Comparison of ENCODE assay signal across 16 mouse cellular contexts in the genomic region with DNA sequence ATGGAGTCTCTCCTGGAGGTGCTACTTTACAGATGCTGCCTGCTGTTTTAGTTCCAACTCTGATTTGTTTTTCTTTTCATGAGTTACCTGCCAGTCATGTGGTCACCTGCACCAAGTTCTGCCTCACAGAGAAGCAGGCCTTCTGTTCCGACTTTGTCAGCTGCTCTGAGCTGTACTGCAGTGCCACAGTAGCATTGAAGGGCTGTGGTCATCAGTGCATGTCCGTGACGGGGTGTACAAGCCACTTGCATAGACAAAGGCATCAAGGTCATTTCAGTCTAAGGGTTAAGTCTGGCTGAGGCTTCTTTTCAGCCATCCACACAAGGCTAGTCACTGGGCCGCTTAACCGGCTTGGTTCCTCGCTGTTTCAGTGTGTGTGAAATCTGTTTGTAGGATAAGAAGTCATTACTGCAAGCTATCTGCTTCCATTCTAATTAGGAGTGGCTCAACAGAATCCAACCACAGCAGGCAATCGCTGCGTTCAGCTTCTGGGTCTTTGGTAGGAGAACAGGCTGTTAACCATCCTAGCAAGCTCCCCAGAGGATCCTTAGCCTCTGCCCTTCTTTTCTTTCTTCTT. TPM values are rescaled to one million over a fixed set of nuclear protein-coding genes. Genes with fewer than 3 reads are reported as not detected.
DNase-seq lines count a peak whose midpoint lies in the region; ATAC-seq and TF ChIP-seq lines count a peak whose summit lies in the region.
"Had no signal": no experiment of that assay in that cellular context is flagged by ENCODE, and none has a peak within 500 bp of the region (broad histone marks: within the 10 kb centered on the region; RNA-seq: fewer than 3 reads in every experiment).

No protein-coding gene starts in this region.

- no peaks in the 10 kb centered on the region for H3K9me3 ChIP-seq in forebrain, postnatal 0 days (ENCODE audit: low read length)
- no peaks in the 10 kb centered on the region for H3K9me3 ChIP-seq in forebrain, embryonic 16.5 days (ENCODE audit: control insufficient read depth, low read length)
- H3K9me3 ChIP-seq in midbrain, embryonic 13.5 days, result no peaks in the 10 kb centered on the region
- H3K9me3 ChIP-seq in midbrain, embryonic 16.5 days (replicated peaks; ENCODE audit: control insufficient read depth, low read length, poor library complexity, severe bottlenecking), result no peaks in the 10 kb centered on the region
- H3K9me3 ChIP-seq in midbrain, embryonic 14.5 days (ENCODE audit: control insufficient read depth, low read length), result no peaks in the 10 kb centered on the region
- H3K9me3 ChIP-seq: heart, embryonic 10.5 days; intestine, embryonic 15.5 days; liver, embryonic 12.5 days; lung, embryonic 15.5 days had no signal

- no peaks in the 10 kb centered on the region for H3K36me3 ChIP-seq in forebrain, postnatal 0 days (ENCODE audit: insufficient read depth)
- H3K36me3 ChIP-seq in forebrain, embryonic 16.5 days (ENCODE audit: control insufficient read depth, insufficient read depth), result no peaks in the 10 kb centered on the region
- no peaks in the 10 kb centered on the region for H3K36me3 ChIP-seq in midbrain, embryonic 13.5 days
- H3K36me3 ChIP-seq in midbrain, embryonic 16.5 days (ENCODE audit: control insufficient read depth, insufficient read depth, low read length), result no peaks in the 10 kb centered on the region
- H3K36me3 ChIP-seq in midbrain, embryonic 14.5 days (ENCODE audit: control insufficient read depth, insufficient read depth, low read length), result no peaks in the 10 kb centered on the region
- H3K36me3 ChIP-seq: heart, embryonic 10.5 days; intestine, embryonic 15.5 days; liver, embryonic 12.5 days; lung, embryonic 15.5 days had no signal

- no peak for ATAC-seq in forebrain, postnatal 0 days
- ATAC-seq in forebrain, embryonic 16.5 days, result no peak
- peak; percentile 55; the same call in 1 of the 2 replicates for ATAC-seq in midbrain, embryonic 13.5 days
- no peak for ATAC-seq in midbrain, embryonic 16.5 days
- ATAC-seq in midbrain, embryonic 14.5 days (ENCODE audit: low FRiP score, low TSS enrichment), result no peak
- ATAC-seq: intestine, embryonic 15.5 days; liver, embryonic 12.5 days had no signal

- H3K27me3 ChIP-seq in forebrain, postnatal 0 days (ENCODE audit: insufficient read depth, low read length), result no peaks in the 10 kb centered on the region; the same call in 1 of the 2 replicates
- no peaks in the 10 kb centered on the region for H3K27me3 ChIP-seq in forebrain, embryonic 16.5 days (replicated peaks; ENCODE audit: control insufficient read depth, insufficient read depth, low read length)
- peaks cover 7% of the 10 kb centered on the region for H3K27me3 ChIP-seq in midbrain, embryonic 13.5 days
- peaks cover 3% of the 10 kb centered on the region; the same call in 1 of the 2 replicates for H3K27me3 ChIP-seq in midbrain, embryonic 16.5 days (ENCODE audit: control insufficient read depth, insufficient read depth, low read depth, low read length)
- H3K27me3 ChIP-seq in midbrain, embryonic 14.5 days (ENCODE audit: control insufficient read depth, insufficient read depth, low read length), result no peaks in the 10 kb centered on the region
- H3K27me3 ChIP-seq: intestine, embryonic 15.5 days; lung, embryonic 15.5 days had no signal

- H3K4me1 ChIP-seq in forebrain, postnatal 0 days (ENCODE audit: insufficient read depth), result peaks cover under 1% of the 10 kb centered on the region; the same call in 1 of the 2 replicates
- peaks cover 20% of the 10 kb centered on the region for H3K4me1 ChIP-seq in forebrain, embryonic 16.5 days (replicated peaks; ENCODE audit: control insufficient read depth, insufficient read depth, low read length)
- H3K4me1 ChIP-seq in midbrain, embryonic 13.5 days (replicated peaks), result peaks cover 72% of the 10 kb centered on the region
- peaks cover 5% of the 10 kb centered on the region for H3K4me1 ChIP-seq in midbrain, embryonic 16.5 days (ENCODE audit: control insufficient read depth, insufficient read depth, low read length)
- H3K4me1 ChIP-seq in midbrain, embryonic 14.5 days (ENCODE audit: control insufficient read depth, insufficient read depth, low read length), result peaks cover 47% of the 10 kb centered on the region

- peak; percentile 25 for DNase-seq in forebrain, postnatal 0 days
- peak; percentile 71 for DNase-seq in kidney, adult 9 months
- DNase-seq in midbrain, embryonic 14.5 days, result peak; percentile 42
- DNase-seq in left cerebral cortex, adult 18-20 months (ENCODE audit: low spot score in 2 of 2), result no peak
- DNase-seq: cerebellum, adult 8-10 months; gastrocnemius, postnatal 25 days; heart, postnatal 14 days; left cerebral cortex, postnatal 4 days; thymus, postnatal 36 days had no signal

- no peak overlapping the region for H3K9ac ChIP-seq in forebrain, postnatal 0 days
- H3K9ac ChIP-seq in forebrain, embryonic 16.5 days (replicated peaks; ENCODE audit: low read depth, low read length), result no peak overlapping the region
- no peak overlapping the region for H3K9ac ChIP-seq in midbrain, embryonic 13.5 days (replicated peaks)
- no peak overlapping the region for H3K9ac ChIP-seq in midbrain, embryonic 16.5 days (ENCODE audit: low read depth, low read length)
- no peak overlapping the region for H3K9ac ChIP-seq in midbrain, embryonic 14.5 days (replicated peaks; ENCODE audit: low read length)
- H3K9ac ChIP-seq: intestine, embryonic 15.5 days; liver, embryonic 12.5 days; lung, embryonic 15.5 days had no signal

- no peak overlapping the region for H3K4me2 ChIP-seq in forebrain, postnatal 0 days (ENCODE audit: low read depth)
- H3K4me2 ChIP-seq in forebrain, embryonic 16.5 days (ENCODE audit: low read length), result no peak overlapping the region
- no peak overlapping the region for H3K4me2 ChIP-seq in midbrain, embryonic 13.5 days (replicated peaks)
- no peak overlapping the region for H3K4me2 ChIP-seq in midbrain, embryonic 16.5 days (ENCODE audit: low read length)
- no peak overlapping the region for H3K4me2 ChIP-seq in midbrain, embryonic 14.5 days (ENCODE audit: low read length)
- H3K4me2 ChIP-seq: intestine, embryonic 15.5 days; liver, embryonic 12.5 days; lung, embryonic 15.5 days had no signal

- no peak overlapping the region for H3K27ac ChIP-seq in forebrain, postnatal 0 days (ENCODE audit: low read depth, low read length)
- no peak overlapping the region for H3K27ac ChIP-seq in forebrain, embryonic 16.5 days (ENCODE audit: low read length)
- H3K27ac ChIP-seq in midbrain, embryonic 13.5 days, result no peak overlapping the region
- H3K27ac ChIP-seq in midbrain, embryonic 16.5 days (ENCODE audit: low read length), result no peak overlapping the region
- no peak overlapping the region for H3K27ac ChIP-seq in midbrain, embryonic 14.5 days (replicated peaks; ENCODE audit: low read depth, low read length)
- H3K27ac ChIP-seq: heart, embryonic 10.5 days; intestine, embryonic 15.5 days; liver, embryonic 12.5 days; lung, embryonic 15.5 days had no signal

- no peak overlapping the region for H3K4me3 ChIP-seq in forebrain, postnatal 0 days (ENCODE audit: low read depth, low read length)
- H3K4me3 ChIP-seq in forebrain, embryonic 16.5 days (replicated peaks; ENCODE audit: low read length), result no peak overlapping the region
- no peak overlapping the region for H3K4me3 ChIP-seq in midbrain, embryonic 13.5 days (replicated peaks)
- no peak overlapping the region for H3K4me3 ChIP-seq in midbrain, embryonic 16.5 days (ENCODE audit: low read depth, low read length)
- H3K4me3 ChIP-seq in midbrain, embryonic 14.5 days (replicated peaks; ENCODE audit: low read depth, low read length), result no peak overlapping the region
- H3K4me3 ChIP-seq: heart, embryonic 10.5 days; intestine, embryonic 15.5 days; liver, embryonic 12.5 days; lung, embryonic 15.5 days had no signal

- 32% methylated on average over 8 of the region's 8 CpGs for WGBS in forebrain, postnatal 0 days
- WGBS in forebrain, embryonic 16.5 days, result 31% methylated on average over 8 of the region's 8 CpGs
- WGBS in midbrain, embryonic 13.5 days, result 13% methylated on average over 8 of the region's 8 CpGs
- 16% methylated on average over 8 of the region's 8 CpGs for WGBS in midbrain, embryonic 16.5 days
- 7% methylated on average over 8 of the region's 8 CpGs for WGBS in midbrain, embryonic 14.5 days

- no peak for TF ChIP-seq CTCF in forebrain, postnatal 0 days (IDR thresholded peaks at IDR 0.05; ENCODE audit: low read depth)

RNA-seq across cellular contexts. Expression of a gene that starts 7.1 kb away (rescaled TPM):
- total RNA-seq in forebrain, postnatal 0 days (2014; rRNA removed), result 12.2 and 16.4 TPM in 2 replicates
- 6.6 and 8.8 TPM in 2 replicates for polyA plus RNA-seq in forebrain, postnatal 0 days (2015; fragmentation: Nextera tagmentation; extraction: Ambion mirVana)
- polyA plus RNA-seq in forebrain, embryonic 16.5 days (2015; fragmentation: Nextera tagmentation; extraction: Ambion mirVana), result 9.5 and 10.5 TPM in 2 replicates
- polyA plus RNA-seq in midbrain, embryonic 13.5 days (2015; fragmentation: Nextera tagmentation; extraction: Ambion mirVana), result 7.1 and 8.3 TPM in 2 replicates
- 4.6 and 5.0 TPM in 2 replicates for polyA plus RNA-seq in midbrain, embryonic 16.5 days (2015; fragmentation: Nextera tagmentation; extraction: Ambion mirVana)
- polyA plus RNA-seq in midbrain, embryonic 14.5 days (2014; fragmentation: Nextera tagmentation; extraction: Ambion mirVana), result 6.6 and 8.6 TPM in 2 replicates
- 10 to 100 TPM; 12.7 to 20.8 TPM for total RNA-seq in left cerebral cortex, adult 18-20 months (2021)

Comparison
In these comparisons a context has a peak if more than half of its experiments do, and no peak if none do; other contexts are left out.
1. DNase-seq: peak in forebrain, postnatal 0 days (single experiment), kidney, adult 9 months (single experiment) and midbrain, embryonic 14.5 days (single experiment); none in left cerebral cortex, adult 18-20 months (0 of 2).